Mouse (Mus musculus) cerebellum, adult 2 months (tissue): ENCODE measurements at regions not wholly inside any gene's neighbourhood (a gene's known extent, or its start where the extent isn't known, plus 50 kb on each side); places are given as distances from the start of the nearest gene placed in this dataset.

Experiments
- CTCF ChIP-seq: fragments of 200-500 bp; IDR thresholded peaks from 2 replicates; pipeline ENCODE4 v1.5.1; 2011; ENCODE audit warnings: low read depth, mild to moderate bottlenecking, control low read depth, low read length, moderate library complexity, borderline replicate concordance; ENCODE audit not compliant: insufficient read depth
- POLR2A ChIP-seq: fragments of 200-500 bp; IDR thresholded peaks from 2 replicates; pipeline ENCODE4 v1.6.1; 2011; ENCODE audit warnings: low read length, control low read depth, borderline replicate concordance; ENCODE audit not compliant: insufficient read depth

DNA sequence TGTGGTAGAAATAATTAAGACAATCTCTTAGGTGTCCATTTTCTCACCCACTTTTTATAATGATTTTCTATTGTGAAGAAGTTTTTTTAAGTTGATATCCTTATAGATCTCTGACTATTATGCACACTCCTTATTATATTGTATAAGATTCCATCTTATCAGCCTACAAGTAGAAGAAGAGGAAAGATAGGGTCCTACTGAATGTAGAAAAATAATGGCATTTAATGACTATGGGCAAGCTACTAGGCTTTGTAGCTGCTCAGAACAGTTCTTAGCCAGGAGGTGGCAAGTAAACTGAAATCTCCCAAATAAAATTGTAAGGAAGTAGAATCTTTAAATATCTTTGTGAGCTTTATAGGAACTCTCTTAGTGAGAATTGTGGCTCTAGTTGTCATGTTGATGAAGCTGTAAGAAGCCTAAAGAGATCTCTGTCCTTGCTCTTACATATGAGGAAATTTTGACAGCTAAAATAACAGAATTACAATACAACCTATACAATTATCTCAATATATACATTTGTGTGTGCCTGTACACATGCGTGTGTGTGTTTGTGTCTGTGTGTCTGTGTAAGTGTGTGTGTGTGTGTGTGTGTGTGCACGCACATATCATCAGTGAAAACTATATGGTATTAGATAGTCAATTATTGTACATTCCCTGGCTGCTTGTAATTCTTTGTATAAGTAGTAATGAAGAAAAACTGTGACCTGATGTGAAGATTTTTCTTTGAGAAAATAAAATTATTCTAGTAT lies 343.7 kb upstream of the Olfr161 start:
- TF ChIP-seq CTCF = no peak
- TF ChIP-seq POLR2A = no peak
